Mouse (Mus musculus) lung, embryonic 16.5 days (tissue): Measurements from ENCODE around the gene Glg1. TPM values are rescaled to one million over a fixed set of nuclear protein-coding genes. Genes with fewer than 3 reads are reported as not detected.
"Not testable (repeated sequence)": the region's sequence is repeated elsewhere in the genome, so short reads cannot be mapped to it uniquely, and the experiment has no call there.

Experiments used
- ATAC-seq: fragments of 200-750 bp; cut with Nextera tagmentation; 2 replicates; pipeline ENCODE4 v1.8.0; 2017; ENCODE audit warnings: low read depth, mild to moderate bottlenecking, moderate library complexity
- H3K27ac ChIP-seq: fragments of 300-500 bp; sonication (generic); 2 replicates; pipeline ENCODE4 v1.5.1; 2014; ENCODE audit warnings: mild to moderate bottlenecking, control low read depth, low read length
- H3K27me3 ChIP-seq: fragments of 300-500 bp; sonication (generic); 2 replicates; pipeline ENCODE4 v1.6.1; 2014; ENCODE audit warnings: low read depth, low read length, mixed read lengths; ENCODE audit not compliant: control insufficient read depth, insufficient read depth
- H3K36me3 ChIP-seq: fragments of 300-500 bp; sonication (generic); 2 replicates; pipeline ENCODE4 v1.6.1; 2014; ENCODE audit warnings: low read length; ENCODE audit not compliant: control insufficient read depth, insufficient read depth
- H3K4me1 ChIP-seq: fragments of 300-500 bp; sonication (generic); replicated peaks from 2 replicates; pipeline ENCODE4 v1.6.1; 2014; ENCODE audit warnings: low read length, mixed read lengths; ENCODE audit not compliant: control insufficient read depth, insufficient read depth
- H3K4me2 ChIP-seq: fragments of 300-500 bp; sonication (generic); 2 replicates; pipeline ENCODE4 v1.6.1; 2014; ENCODE audit warnings: low read depth, low read length, control low read depth
- H3K4me3 ChIP-seq: fragments of 300-500 bp; sonication (generic); 2 replicates; pipeline ENCODE4 v1.5.1; 2014; ENCODE audit warnings: mild to moderate bottlenecking, low read length, control low read depth
- H3K9ac ChIP-seq: fragments of 300-500 bp; sonication (generic); 2 replicates; pipeline ENCODE4 v1.6.1; 2014; ENCODE audit warnings: low read length, control low read depth
- H3K9me3 ChIP-seq: fragments of 300-500 bp; sonication (generic); 2 replicates; pipeline ENCODE4 v1.6.1; 2016; ENCODE audit warnings: low read length; ENCODE audit not compliant: control insufficient read depth
- whole genome bisulfite sequencing: fragments of 180-500 bp; shearing (Covaris S2); extraction: QIAGEN DNeasy Blood & Tissue Kit; methylation state at CpG from one replicate; pipeline ENCODE4 v1.1.7; 2014; 5-methylcytosine and 5-hydroxymethylcytosine counted together
- polyA plus RNA-seq: library from polyadenylated mRNA; unstranded; fragments of >200 nt; fragmentation: Nextera tagmentation; extraction: Ambion mirVana; gene quantifications from 2 replicates; pipeline ENCODE4 v1.2.1, GENCODE M21; 2015

The Glg1 gene
- polyA plus RNA-seq, 1 experiment from 2014 or later, result 72.3 TPM

DNA sequence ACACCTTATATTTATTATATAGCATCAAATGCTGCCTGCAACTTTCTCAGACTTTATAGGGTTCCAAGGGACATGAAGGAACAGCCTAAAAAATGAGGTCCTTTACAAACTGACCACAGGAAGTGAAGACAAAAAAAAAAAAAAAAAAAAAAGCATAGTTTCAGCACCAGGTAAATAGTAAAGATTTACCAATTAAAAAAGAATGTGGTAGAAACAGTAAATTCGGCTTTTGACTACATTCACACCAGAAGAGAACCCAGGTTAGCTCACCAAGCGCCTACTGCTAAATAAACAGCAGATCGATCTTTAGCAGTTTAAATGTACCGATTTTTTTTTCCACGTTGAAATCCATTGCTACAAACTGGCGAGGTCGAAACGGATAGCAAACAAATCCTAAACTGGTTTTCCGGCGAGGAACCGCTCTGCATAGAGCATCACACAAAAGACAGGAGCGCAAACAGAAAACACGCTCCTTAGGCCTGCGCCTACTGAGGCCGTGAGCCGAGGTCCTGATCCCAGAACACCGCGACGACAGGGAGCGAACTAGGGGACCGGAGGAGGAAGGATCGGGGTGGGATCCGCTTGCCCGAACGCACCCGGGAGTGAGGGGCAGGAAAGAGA lies 896 bp downstream of the Glg1 start:
- Histone ChIP-seq H3K9me3 (no peaks in the 10 kb centered on the region), H3K4me1 (peaks cover 10% of the 10 kb centered on the region), H3K4me2 (peak overlapping the region; percentile 65), H3K9ac (peak overlapping the region; percentile 77), H3K27me3 (no peaks in the 10 kb centered on the region), H3K27ac (peak overlapping the region; percentile 99), H3K4me3 (peak overlapping the region; percentile 69), H3K36me3 (no peaks in the 10 kb centered on the region)
- WGBS, result under 1% methylated on average over 26 of the region's 26 CpGs
- ATAC-seq, result peak; percentile 55; the same call in 1 of the 2 replicates

DNA sequence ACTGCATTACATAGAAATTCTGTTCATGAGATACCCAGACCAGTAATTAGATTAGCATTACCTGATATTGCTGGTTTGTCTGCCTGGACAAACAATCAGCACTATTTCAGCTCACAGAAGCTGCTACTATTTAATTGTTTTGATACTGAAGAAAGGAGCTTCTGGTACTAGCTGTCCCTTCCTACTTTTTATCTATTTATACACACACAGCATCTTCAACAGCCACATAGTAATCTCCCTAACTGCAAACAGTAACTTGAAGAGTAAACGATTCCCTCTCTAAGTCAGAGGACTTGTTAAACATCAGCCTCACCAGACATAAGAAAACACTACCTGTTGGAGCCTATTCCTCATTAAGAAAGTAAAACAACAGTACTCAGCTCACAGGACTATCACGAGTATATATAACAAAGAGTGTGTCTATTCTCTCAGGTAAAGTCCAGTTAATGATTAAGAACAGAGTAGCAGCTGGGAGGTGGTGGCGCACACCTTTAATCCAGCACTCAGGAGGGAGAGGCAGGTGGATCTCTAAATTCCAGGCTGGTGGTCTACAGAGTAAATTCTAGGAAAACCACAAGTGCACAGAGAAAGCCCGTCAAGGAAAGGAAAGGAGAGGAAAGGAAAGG lies 6.4 kb downstream of the Glg1 start:
- ATAC-seq, result no peak
- 46% methylated on average over 4 of the region's 4 CpGs for WGBS
- Histone ChIP-seq H3K9me3 (no peaks in the 10 kb centered on the region), H3K4me2 (no peak overlapping the region), H3K4me1 (peaks cover 4% of the 10 kb centered on the region), H3K36me3 (no peaks in the 10 kb centered on the region), H3K27me3 (no peaks in the 10 kb centered on the region), H3K27ac (no peak overlapping the region), H3K9ac (no peak overlapping the region), H3K4me3 (no peak overlapping the region)

GRCm38 (mm10) chr8:111250111-111250510 lies 8.9 kb downstream of the Glg1 start:
- Histone ChIP-seq H3K27ac (no peak overlapping the region), H3K27me3 (no peaks in the 10 kb centered on the region), H3K4me2 (no peak overlapping the region), H3K9me3 (no peaks in the 10 kb centered on the region), H3K9ac (no peak overlapping the region), H3K4me3 (no peak overlapping the region), H3K4me1 (no peaks in the 10 kb centered on the region), H3K36me3 (no peaks in the 10 kb centered on the region)
- 71% methylated on average over 2 of the region's 2 CpGs for WGBS
- ATAC-seq, result no peak

- H3K27ac ChIP-seq, result no peak overlapping the region
- no peak overlapping the region for H3K4me3 ChIP-seq
- no peak overlapping the region for H3K9ac ChIP-seq
- H3K4me1 ChIP-seq, result no peaks in the 10 kb centered on the region
- H3K4me2 ChIP-seq, result no peak overlapping the region
- H3K36me3 ChIP-seq, result no peaks in the 10 kb centered on the region; the same call in 1 of the 2 replicates
- ATAC-seq, result no peak
- H3K27me3 ChIP-seq, result no peaks in the 10 kb centered on the region
- no peaks in the 10 kb centered on the region for H3K9me3 ChIP-seq
Measured at GRCm38 (mm10) chr8:111248136-111248535, 10.9 kb downstream of the Glg1 start.

DNA sequence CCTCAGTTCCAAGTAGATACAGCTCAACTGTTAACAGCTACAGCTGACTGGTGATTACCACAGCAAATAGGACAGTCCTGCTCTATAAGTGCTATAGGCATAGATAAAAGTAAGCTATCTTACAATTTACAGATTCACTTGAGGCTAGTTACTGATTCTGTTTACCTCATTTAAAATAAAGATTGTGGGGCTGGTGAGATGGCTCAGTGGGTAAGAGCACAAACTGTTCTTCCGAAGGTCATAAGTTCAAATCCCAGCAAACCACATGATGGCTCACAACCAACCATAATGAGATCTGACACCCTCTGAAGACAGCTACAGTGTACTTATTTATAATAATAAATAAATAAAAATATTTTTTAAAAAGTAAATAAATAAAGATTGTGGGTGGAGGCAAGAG lies 12.2 kb downstream of the Glg1 start:
- not testable (repeated sequence) for H3K27me3 ChIP-seq, H3K9ac ChIP-seq, H3K4me1 ChIP-seq, H3K9me3 ChIP-seq, ATAC-seq, H3K4me2 ChIP-seq, H3K27ac ChIP-seq, H3K36me3 ChIP-seq, H3K4me3 ChIP-seq
- WGBS, result 94% methylated on average over 1 of the region's 1 CpGs

DNA sequence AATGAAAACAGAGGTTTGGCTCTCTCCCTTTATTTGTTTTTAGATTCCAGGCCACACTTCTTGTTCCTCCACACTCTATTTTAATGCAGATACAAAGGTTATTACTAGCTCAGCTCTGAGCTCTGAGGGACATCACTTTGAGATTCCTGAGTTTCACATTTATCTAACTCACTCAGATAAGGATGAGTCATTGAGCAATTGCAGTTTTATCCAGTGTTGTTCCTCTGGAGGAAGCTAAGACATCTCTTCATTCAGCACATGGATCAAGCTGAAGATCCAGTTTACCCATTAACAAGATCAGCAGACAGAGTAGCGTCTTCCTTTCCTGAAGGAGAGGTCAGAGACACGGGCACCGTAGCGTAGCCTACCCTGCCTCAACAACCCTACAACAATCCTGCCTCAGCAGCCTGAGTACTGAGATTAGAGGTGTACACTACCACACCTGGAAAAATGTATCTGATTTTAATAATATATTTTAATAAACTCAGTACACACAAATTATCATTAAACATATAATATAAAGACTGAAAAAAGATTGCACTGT lies 12.7 kb downstream of the Glg1 start:
- Histone ChIP-seq H3K36me3 (no peaks in the 10 kb centered on the region; the same call in 1 of the 2 replicates), H3K27me3 (no peaks in the 10 kb centered on the region), H3K4me1 (no peaks in the 10 kb centered on the region), H3K27ac (no peak overlapping the region), H3K9ac (no peak overlapping the region), H3K4me3 (no peak overlapping the region), H3K9me3 (no peaks in the 10 kb centered on the region), H3K4me2 (no peak overlapping the region)
- WGBS, result 71% methylated on average over 4 of the region's 4 CpGs
- no peak for ATAC-seq

DNA sequence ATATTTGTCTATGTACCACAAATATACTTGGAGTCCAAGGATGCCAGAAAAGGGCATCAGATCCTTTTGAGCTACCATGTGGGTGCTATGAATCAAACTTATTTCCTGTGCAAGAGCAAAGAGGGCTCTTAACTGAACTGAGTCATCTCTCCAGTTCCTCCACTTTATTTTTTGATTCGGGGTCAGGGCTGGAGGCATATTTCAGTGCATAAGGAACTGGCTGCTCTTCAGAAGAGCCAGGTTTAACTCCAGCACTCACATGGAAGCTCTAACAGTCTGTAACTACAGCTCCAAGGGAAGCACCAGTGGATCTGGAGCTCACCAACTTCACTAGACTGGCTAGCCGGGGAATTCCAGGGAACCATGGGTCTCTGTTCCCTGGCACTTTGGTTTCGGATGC lies 21.7 kb downstream of the Glg1 start:
- Histone ChIP-seq H3K27ac (0 out of 2 replicates have a peak overlapping the region, but pooled peaks have one; percentile 14), H3K4me3 (no peak overlapping the region), H3K36me3 (no peaks in the 10 kb centered on the region), H3K4me2 (no peak overlapping the region), H3K4me1 (no peaks in the 10 kb centered on the region; the same call in 1 of the 2 replicates), H3K9ac (no peak overlapping the region), H3K27me3 (no peaks in the 10 kb centered on the region), H3K9me3 (no peaks in the 10 kb centered on the region)
- ATAC-seq, result no peak
- WGBS, result 66% methylated on average over 3 of the region's 3 CpGs

- Histone ChIP-seq H3K27ac (no peak overlapping the region), H3K9me3 (no peaks in the 10 kb centered on the region), H3K36me3 (no peaks in the 10 kb centered on the region), H3K4me2 (no peak overlapping the region), H3K9ac (no peak overlapping the region), H3K4me1 (no peaks in the 10 kb centered on the region; the same call in 1 of the 2 replicates), H3K4me3 (no peak overlapping the region), H3K27me3 (no peaks in the 10 kb centered on the region)
- no peak for ATAC-seq
- 93% methylated on average over 2 of the region's 2 CpGs for WGBS
Measured at GRCm38 (mm10) chr8:111233730-111234129, 25.3 kb downstream of the Glg1 start.

GRCm38 (mm10) chr8:111224153-111224552 lies 34.9 kb downstream of the Glg1 start:
- Histone ChIP-seq H3K4me3 (no peak overlapping the region), H3K27me3 (no peaks in the 10 kb centered on the region), H3K4me2 (no peak overlapping the region), H3K27ac (no peak overlapping the region), H3K36me3 (no peaks in the 10 kb centered on the region), H3K4me1 (no peaks in the 10 kb centered on the region; the same call in 1 of the 2 replicates), H3K9me3 (no peaks in the 10 kb centered on the region), H3K9ac (no peak overlapping the region)
- no peak for ATAC-seq
- WGBS, result 53% methylated on average over 5 of the region's 5 CpGs
